Mouse (Mus musculus) midbrain, embryonic 13.5 days (tissue): ENCODE measurements at regions not wholly inside any gene's neighbourhood (a gene's known extent, or its start where the extent isn't known, plus 50 kb on each side); places are given as distances from the start of the nearest gene placed in this dataset.

Experiments
- ATAC-seq: fragments of 200-750 bp; cut with Nextera tagmentation; 2 replicates; pipeline ENCODE4 v1.8.0; 2017; ENCODE audit warnings: mild to moderate bottlenecking, moderate TSS enrichment, moderate library complexity
- H3K27ac ChIP-seq: fragments of 300-500 bp; sonication (generic); 2 replicates; pipeline ENCODE4 v1.5.1; 2015; ENCODE audit warnings: inconsistent platforms, mild to moderate bottlenecking, moderate library complexity
- H3K27me3 ChIP-seq: fragments of 300-500 bp; sonication (generic); 2 replicates; pipeline ENCODE4 v1.6.1; 2015; ENCODE audit warnings: mild to moderate bottlenecking, inconsistent platforms
- H3K36me3 ChIP-seq: fragments of 300-500 bp; sonication (generic); 2 replicates; pipeline ENCODE4 v1.6.1; 2015; ENCODE audit warnings: mild to moderate bottlenecking, inconsistent platforms
- H3K4me1 ChIP-seq: fragments of 300-500 bp; sonication (generic); replicated peaks from 2 replicates; pipeline ENCODE4 v1.6.1; 2015; ENCODE audit warnings: inconsistent platforms
- H3K4me2 ChIP-seq: fragments of 300-500 bp; sonication (generic); replicated peaks from 2 replicates; pipeline ENCODE4 v1.6.1; 2015; ENCODE audit warnings: moderate library complexity, mild to moderate bottlenecking, inconsistent platforms
- H3K4me3 ChIP-seq: fragments of 300-500 bp; sonication (generic); replicated peaks from 2 replicates; pipeline ENCODE4 v1.5.1; 2015; ENCODE audit warnings: mild to moderate bottlenecking, inconsistent platforms
- H3K9ac ChIP-seq: fragments of 300-500 bp; sonication (generic); replicated peaks from 2 replicates; pipeline ENCODE4 v1.6.1; 2015; ENCODE audit warnings: mild to moderate bottlenecking, inconsistent platforms
- H3K9me3 ChIP-seq: fragments of 300-500 bp; sonication (generic); 2 replicates; pipeline ENCODE4 v1.6.1; 2016; ENCODE audit warnings: mild to moderate bottlenecking, inconsistent platforms
- WGBS: fragments of 180-500 bp; shearing (Covaris S2); methylation state at CpG from one replicate; pipeline ENCODE4 v1.1.7; 2015; 5-methylcytosine and 5-hydroxymethylcytosine counted together

DNA sequence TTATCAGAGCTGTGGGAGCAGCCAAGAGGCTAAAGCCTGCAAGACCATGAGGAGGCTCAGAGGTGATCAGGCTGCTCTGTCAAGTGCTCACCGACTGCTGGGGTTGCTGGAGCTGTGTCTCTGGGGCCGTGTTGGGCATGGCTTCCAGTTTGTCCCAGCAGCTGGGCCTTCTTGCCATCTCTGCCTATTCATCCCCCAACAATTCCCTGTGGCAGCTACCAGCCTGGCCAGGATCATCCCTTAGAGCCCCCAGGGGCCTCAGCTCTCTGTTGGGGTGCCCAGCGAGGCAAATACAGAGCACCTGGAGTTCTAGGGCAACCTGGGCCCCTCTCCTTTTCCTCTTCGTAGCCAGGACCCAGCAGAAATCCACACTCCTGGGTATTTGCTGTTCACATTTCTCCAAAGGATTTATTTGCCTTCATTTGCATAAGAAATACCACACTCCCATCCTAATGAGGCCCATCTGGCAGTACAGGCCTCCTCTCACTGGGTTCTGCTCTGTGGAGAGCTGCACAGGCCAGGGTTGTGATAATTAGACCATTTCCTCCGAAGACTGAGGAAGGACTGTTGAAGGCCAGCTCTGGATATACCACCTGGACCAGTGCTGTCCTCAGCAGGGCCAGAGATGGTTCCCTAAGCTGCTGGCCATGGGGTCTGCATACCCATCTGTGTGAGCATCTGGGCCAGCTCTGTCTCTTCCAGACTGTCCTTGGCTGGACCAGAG lies 61.6 kb upstream of the Rufy1 start:
- peak; percentile 91 for ATAC-seq
- H3K4me3 ChIP-seq: no peak overlapping the region
- H3K27me3 ChIP-seq: no peaks in the 10 kb centered on the region
- H3K9me3 ChIP-seq: no peaks in the 10 kb centered on the region
- H3K27ac ChIP-seq: peak overlapping the region; percentile 80
- H3K9ac ChIP-seq: no peak overlapping the region
- 25% methylated on average over 5 of the region's 5 CpGs for WGBS
- no peaks in the 10 kb centered on the region for H3K36me3 ChIP-seq
- H3K4me1 ChIP-seq: peaks cover 21% of the 10 kb centered on the region
- H3K4me2 ChIP-seq: no peak overlapping the region

DNA sequence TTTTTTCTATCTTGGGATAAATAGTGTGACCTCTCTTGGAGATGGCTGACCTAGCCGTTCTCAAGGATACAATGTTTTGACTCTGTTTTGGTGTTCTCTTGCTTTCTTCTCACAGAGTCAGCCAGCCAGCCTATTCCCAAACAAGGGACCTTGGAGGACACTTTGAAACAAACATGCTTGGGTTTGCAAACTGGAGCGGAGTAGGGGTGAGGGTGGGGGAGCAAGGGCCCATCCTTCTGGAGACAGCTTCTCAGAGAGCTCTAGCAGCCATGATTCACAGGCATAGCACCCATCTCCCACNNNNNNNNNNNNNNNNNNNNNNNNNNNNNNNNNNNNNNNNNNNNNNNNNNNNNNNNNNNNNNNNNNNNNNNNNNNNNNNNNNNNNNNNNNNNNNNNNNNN lies 52.9 kb upstream of the Rufy1 start:
- WGBS: 100% methylated on average over 2 of the region's 2 CpGs
- Histone ChIP-seq H3K9ac (no peak overlapping the region), H3K4me1 (peaks cover 3% of the 10 kb centered on the region; the same call in 1 of the 2 replicates), H3K36me3 (no peaks in the 10 kb centered on the region), H3K4me3 (no peak overlapping the region), H3K27me3 (no peaks in the 10 kb centered on the region), H3K9me3 (no peaks in the 10 kb centered on the region), H3K27ac (no peak overlapping the region), H3K4me2 (no peak overlapping the region)
- ATAC-seq: no peak

DNA sequence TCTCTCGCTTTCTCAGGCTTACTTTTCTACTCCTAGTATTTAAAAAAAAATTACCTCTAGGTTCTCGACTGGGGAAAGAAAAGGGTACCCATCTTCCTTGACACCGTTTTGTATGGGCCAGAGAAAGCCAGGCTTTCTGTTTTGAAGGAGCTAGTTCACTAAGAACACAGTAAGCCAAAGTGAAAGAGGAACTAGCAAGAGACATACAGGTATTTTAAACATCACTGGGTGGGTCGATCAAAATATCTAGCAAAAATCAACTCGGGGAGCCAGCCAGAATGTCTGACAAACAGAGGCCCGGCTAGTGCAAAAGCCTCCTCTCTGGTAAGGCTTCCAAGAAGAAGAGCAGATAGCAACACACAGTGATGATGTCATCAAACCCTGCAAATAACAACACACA lies 52.2 kb upstream of the Rufy1 start:
- Histone ChIP-seq H3K4me3 (no peak overlapping the region), H3K4me2 (no peak overlapping the region), H3K27me3 (no peaks in the 10 kb centered on the region), H3K27ac (no peak overlapping the region), H3K9me3 (no peaks in the 10 kb centered on the region), H3K4me1 (peaks cover 3% of the 10 kb centered on the region; the same call in 1 of the 2 replicates), H3K36me3 (no peaks in the 10 kb centered on the region), H3K9ac (no peak overlapping the region)
- no peak for ATAC-seq
- WGBS: 88% methylated on average over 6 of the region's 6 CpGs

DNA sequence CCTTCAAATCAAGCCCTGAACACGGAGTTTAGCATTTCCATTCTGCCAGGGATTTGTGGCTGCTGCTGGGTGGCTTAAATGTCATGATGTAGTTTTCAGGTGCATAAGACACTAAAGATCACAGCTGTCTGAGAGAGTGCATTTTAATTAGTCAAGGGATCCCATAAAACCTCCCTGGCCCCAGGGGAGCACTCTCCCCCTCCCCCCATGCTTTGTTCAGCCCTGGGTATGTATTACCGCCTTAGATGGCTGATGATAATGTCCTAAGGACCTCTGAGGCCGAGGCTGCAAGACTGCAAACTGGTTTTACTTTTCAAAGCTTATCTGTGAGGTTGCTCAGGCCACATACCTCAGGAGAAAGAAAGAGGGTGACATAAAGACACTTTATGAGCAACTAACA lies 51.7 kb upstream of the Rufy1 start:
- Histone ChIP-seq H3K36me3 (no peaks in the 10 kb centered on the region), H3K9me3 (no peaks in the 10 kb centered on the region), H3K27ac (no peak overlapping the region), H3K9ac (no peak overlapping the region), H3K4me3 (no peak overlapping the region), H3K4me2 (no peak overlapping the region), H3K4me1 (peaks cover 5% of the 10 kb centered on the region), H3K27me3 (no peaks in the 10 kb centered on the region)
- no peak for ATAC-seq
- WGBS: 35% methylated on average over 3 of the region's 3 CpGs
